In the genomic region with DNA sequence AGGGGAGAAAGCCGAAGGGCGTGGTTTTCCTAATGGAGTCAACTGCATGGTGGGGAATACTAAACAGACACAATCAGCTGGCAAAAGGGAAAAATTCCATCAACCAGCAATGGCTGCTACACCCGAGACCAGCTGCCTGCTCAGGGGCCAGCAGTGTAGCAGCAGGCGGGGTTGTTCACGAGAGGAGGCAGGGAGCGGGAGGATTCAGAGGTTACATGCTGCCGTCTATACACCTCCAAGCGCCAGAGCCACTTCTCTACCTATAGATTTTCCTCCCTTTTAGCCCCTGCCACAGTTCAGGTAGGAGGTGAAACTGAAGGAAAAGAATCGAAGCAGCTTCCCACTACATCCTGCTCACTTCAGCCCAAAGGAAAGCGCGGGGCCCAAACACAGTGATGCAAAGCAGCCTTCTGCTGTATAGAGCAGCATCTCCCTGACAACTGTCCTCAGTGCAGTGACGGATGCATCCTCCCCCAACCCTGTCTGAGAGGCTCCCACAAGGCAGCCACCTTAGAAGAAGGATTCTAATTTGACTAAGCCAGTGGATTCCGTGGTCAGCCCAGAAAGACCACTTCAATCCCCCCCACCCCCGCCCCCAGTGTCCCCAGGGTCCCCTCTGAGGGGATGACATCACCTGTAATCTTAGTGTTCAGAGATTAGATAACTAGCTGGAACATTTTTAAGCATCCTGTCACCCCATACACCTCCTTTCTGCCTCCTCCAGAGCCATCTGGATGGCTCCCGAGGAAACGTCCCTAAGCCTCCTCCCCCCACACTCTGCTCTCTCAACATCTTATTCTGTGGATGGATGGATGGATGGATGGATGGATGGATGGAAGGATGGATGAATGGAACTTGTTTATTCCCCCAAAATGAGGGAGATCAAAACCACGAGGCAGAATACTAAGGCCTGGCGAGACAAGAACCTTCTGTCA, we compare ENCODE assay signal across 8 mouse cellular contexts.
A peak's percentile ranks its signal among the peaks of the same experiment; 100 is the strongest.
DNase-seq lines count a peak whose midpoint lies in the region; ATAC-seq and TF ChIP-seq lines count a peak whose summit lies in the region.

No protein-coding gene starts in this region.

- peak overlapping the region; percentile 25 for H3K4me2 ChIP-seq in hindbrain, embryonic 16.5 days (ENCODE audit: low read length)
- no peak overlapping the region for H3K4me2 ChIP-seq in myocyte (ENCODE audit: low read depth)

- peaks cover 18% of the 10 kb centered on the region for H3K36me3 ChIP-seq in hindbrain, embryonic 16.5 days (ENCODE audit: control insufficient read depth, insufficient read depth, low read length)
- H3K36me3 ChIP-seq in myocyte (ENCODE audit: control insufficient read depth, insufficient read depth): peaks cover 10% of the 10 kb centered on the region

- H3K79me2 ChIP-seq in myocyte (ENCODE audit: control insufficient read depth, insufficient read depth): no peaks in the 10 kb centered on the region

- H3ac ChIP-seq in myocyte (ENCODE audit: control insufficient read depth, insufficient read length): no peak overlapping the region

- intact Hi-C loops in heart, postnatal 25 days (cut with DNase I): no loop called here

- H3K27ac ChIP-seq in hindbrain, embryonic 16.5 days (ENCODE audit: low read depth, low read length): peak overlapping the region; percentile 36

- H3K4me3 ChIP-seq in hindbrain, embryonic 16.5 days (ENCODE audit: low read length): no peak overlapping the region
- H3K4me3 ChIP-seq in myocyte: no peak overlapping the region

- peak; percentile 83 for ATAC-seq in hindbrain, embryonic 16.5 days

- peaks cover 14% of the 10 kb centered on the region for H3K4me1 ChIP-seq in hindbrain, embryonic 16.5 days (ENCODE audit: control insufficient read depth, insufficient read depth, low read depth, low read length)

- peak overlapping the region; percentile 41 for H3K9ac ChIP-seq in hindbrain, embryonic 16.5 days (ENCODE audit: low read depth, low read length)

- no peaks in the 10 kb centered on the region for H3K27me3 ChIP-seq in hindbrain, embryonic 16.5 days (replicated peaks; ENCODE audit: control insufficient read depth, insufficient read depth, low read length)
- no peaks in the 10 kb centered on the region for H3K27me3 ChIP-seq in myocyte (ENCODE audit: control insufficient read depth, insufficient read depth, insufficient read length)

- DNase-seq in heart, adult 11 months: peak; percentile 89
- DNase-seq in heart, adult 9 months (ENCODE audit: low spot score in 2 of 2): no peak
- peak; percentile 44 for DNase-seq in embryo, embryonic 10.5 days (ENCODE audit: low spot score)
- no peak for DNase-seq in lung, postnatal 14 days
- DNase-seq in kidney, adult 11 months: no peak
- DNase-seq in heart, postnatal 25 days (ENCODE audit: low spot score): no peak

- no peak for TF ChIP-seq POLR2A in myocyte (IDR thresholded peaks at IDR 0.05; ENCODE audit: insufficient read length, low read depth)

- no peaks in the 10 kb centered on the region for H3K9me3 ChIP-seq in hindbrain, embryonic 16.5 days (ENCODE audit: control insufficient read depth, low read length)

- 23% methylated on average over 18 of the region's 18 CpGs for WGBS in hindbrain, embryonic 16.5 days

TF ChIP-seq in myocyte, 11 proteins besides CTCF, POLR2A, EP300 and RAD21:
- no peak for TF ChIP-seq TCF12 (IDR thresholded peaks at IDR 0.05; ENCODE audit: insufficient read depth, poor library complexity, severe bottlenecking)
- TF ChIP-seq MAX (IDR thresholded peaks at IDR 0.05; ENCODE audit: low read depth): no peak
- peak in 2 of 3 experiments; percentile 24 to 60 for TF ChIP-seq MYOG (IDR thresholded peaks at IDR 0.05; ENCODE audit: control insufficient read depth in 1 of 3, insufficient read depth in 1 of 3, insufficient read length in 2 of 3, low read depth in 2 of 3)
- peak in 1 of 3 experiments; percentile 27 for TF ChIP-seq MYOD1 (IDR thresholded peaks at IDR 0.05; ENCODE audit: control insufficient read depth in 1 of 3, insufficient read length in 2 of 3, low read depth in 2 of 3)

Comparison
In these comparisons a context has a peak if more than half of its experiments do, and no peak if none do; other contexts are left out.
1. DNase-seq: peak in heart, adult 11 months (single experiment) and embryo, embryonic 10.5 days (single experiment); none in heart, adult 9 months (0 of 2), lung, postnatal 14 days (single experiment), kidney, adult 11 months (single experiment) and heart, postnatal 25 days (single experiment).